Mouse (Mus musculus): ENCODE measurements around the gene Nacc2.

GRCm38 (mm10) chr2:26062742-26063427 is 60.1 kb downstream of the Nacc2 start:
- no peak for TF ChIP-seq POLR2A (IDR thresholded peaks at IDR 0.05; ENCODE audit: borderline replicate concordance, insufficient read depth, low read length)
- no peak for TF ChIP-seq CTCF (IDR thresholded peaks at IDR 0.05; ENCODE audit: borderline replicate concordance, insufficient read depth, low read depth, low read length)
